Mouse (Mus musculus) myocyte (in vitro differentiated cells): ENCODE results near the gene Mbd3l2.

Experiments
- MAX ChIP-seq: IDR thresholded peaks from one replicate; pipeline ENCODE4 v1.6.1; 2011; ENCODE audit warnings: low read depth, mild to moderate bottlenecking, control low read depth
- MYOG ChIP-seq, 3 experiments: IDR thresholded peaks; one replicate each; pipeline ENCODE4 v1.6.1; 2011; ENCODE audit warnings: control low read depth in 2 of 3, low read depth in 2 of 3, mild to moderate bottlenecking in 2 of 3; ENCODE audit not compliant: insufficient read length in 2 of 3, control insufficient read depth in 1 of 3, insufficient read depth in 1 of 3
- POLR2A ChIP-seq: IDR thresholded peaks from one replicate; pipeline ENCODE4 v1.6.1; 2011; ENCODE audit warnings: low read depth, mild to moderate bottlenecking, control low read depth, moderate library complexity; ENCODE audit not compliant: insufficient read length
- TCF12 ChIP-seq: IDR thresholded peaks from one replicate; pipeline ENCODE4 v1.6.1; 2011; ENCODE audit warnings: mild to moderate bottlenecking, control low read depth; ENCODE audit not compliant: poor library complexity, insufficient read depth, severe bottlenecking

- TF ChIP-seq POLR2A (no peak), MYOG (IDR thresholded peaks at IDR 0.05; ENCODE audit: control insufficient read depth in 1 of 3, insufficient read depth in 1 of 3, insufficient read length in 2 of 3, low read depth in 2 of 3) (no peak), TCF12 (no peak), MAX (no peak)
Observed at GRCm38 (mm10) chr9:18456520-18456919, 26.1 kb downstream of the Mbd3l2 start.
